Mouse (Mus musculus): ENCODE measurements around the gene Plekhb2. TPM values are rescaled to one million over a fixed set of nuclear protein-coding genes. Genes with fewer than 3 reads are reported as not detected.

The Plekhb2 gene
- total and polyA plus RNA-seq, 2 experiments from 2014 or later, result 85.1 to 97.3 TPM

DNA sequence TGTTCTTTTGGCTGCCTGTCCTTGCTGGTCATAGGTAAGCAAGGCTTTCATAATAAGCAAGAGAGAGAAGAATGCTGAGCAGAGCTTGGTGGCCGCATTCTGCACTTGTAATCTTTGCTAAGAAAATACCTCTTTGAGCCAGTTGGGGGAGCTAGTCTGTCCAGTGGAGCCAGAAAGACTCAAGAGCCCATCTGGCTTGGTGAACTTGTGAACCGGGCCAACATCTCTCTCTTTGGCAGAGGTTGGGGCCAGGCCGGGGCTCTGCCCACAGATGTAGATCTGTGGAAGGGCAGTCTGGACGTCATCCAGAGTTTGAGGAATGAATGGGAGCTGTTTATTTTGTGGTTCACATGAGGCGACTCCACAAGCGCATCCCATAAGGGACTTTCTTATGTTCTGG, 44.1 kb downstream of the Plekhb2 start:
- Histone ChIP-seq H3K36me3 (ENCODE audit: insufficient read depth, low read length) (no peaks in the 10 kb centered on the region), H3K27me3 (ENCODE audit: insufficient read depth, low read length) (no peaks in the 10 kb centered on the region), H3K9me3 (ENCODE audit: low read length) (no peaks in the 10 kb centered on the region), H3K9ac (replicated peaks; ENCODE audit: low read length, poor library complexity, severe bottlenecking) (no peak overlapping the region), H3K4me2 (ENCODE audit: low read depth, low read length, poor library complexity, severe bottlenecking) (no peak overlapping the region), H3K4me1 (ENCODE audit: insufficient read depth, low read length) (no peaks in the 10 kb centered on the region; the same call in 1 of the 2 replicates), H3K27ac (ENCODE audit: low read depth, low read length) (no peak overlapping the region), H3K4me3 (ENCODE audit: low read depth, low read length) (no peak overlapping the region)
- WGBS, result 79% methylated on average over 6 of the region's 6 CpGs
- DNase-seq (ENCODE audit: low spot score) (peak; percentile 52), ATAC-seq (ENCODE audit: low FRiP score) (no peak)
- TF ChIP-seq CTCF (IDR thresholded peaks at IDR 0.05), result peak; percentile 65

DNA sequence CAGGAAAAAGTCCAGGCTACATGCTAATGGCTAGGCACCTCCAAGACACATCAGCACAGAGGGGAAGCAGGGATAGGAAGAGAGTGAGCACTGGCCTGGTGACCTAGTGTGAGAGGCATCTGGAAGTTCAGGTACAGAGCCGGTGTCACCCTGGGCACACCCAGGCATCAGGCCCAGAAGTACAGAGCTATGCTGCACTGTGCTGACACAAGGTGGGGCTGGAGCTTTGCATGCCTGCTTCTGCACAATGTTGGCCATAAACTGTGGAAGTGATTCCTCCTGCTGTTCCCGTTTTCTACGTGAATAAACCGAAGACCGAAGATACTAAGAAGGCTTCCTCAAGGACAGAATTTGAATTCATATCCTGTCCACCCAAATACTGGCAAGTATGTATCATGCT, 46.3 kb downstream of the Plekhb2 start:
- Histone ChIP-seq H3K27ac (ENCODE audit: low read depth, low read length) (no peak overlapping the region), H3K4me2 (ENCODE audit: low read depth, low read length, poor library complexity, severe bottlenecking) (no peak overlapping the region), H3K27me3 (ENCODE audit: insufficient read depth, low read length) (no peaks in the 10 kb centered on the region), H3K9ac (replicated peaks; ENCODE audit: low read length, poor library complexity, severe bottlenecking) (no peak overlapping the region), H3K9me3 (ENCODE audit: low read length) (no peaks in the 10 kb centered on the region), H3K4me3 (ENCODE audit: low read depth, low read length) (no peak overlapping the region), H3K36me3 (ENCODE audit: insufficient read depth, low read length) (no peaks in the 10 kb centered on the region), H3K4me1 (ENCODE audit: insufficient read depth, low read length) (no peaks in the 10 kb centered on the region; the same call in 1 of the 2 replicates)
- 84% methylated on average over 5 of the region's 5 CpGs for WGBS
- TF ChIP-seq CTCF (IDR thresholded peaks at IDR 0.05), result peak; percentile 73
- ATAC-seq (ENCODE audit: low FRiP score) (peak; percentile 24; the same call in 1 of the 2 replicates), DNase-seq (ENCODE audit: low spot score) (peak; percentile 64)

DNA sequence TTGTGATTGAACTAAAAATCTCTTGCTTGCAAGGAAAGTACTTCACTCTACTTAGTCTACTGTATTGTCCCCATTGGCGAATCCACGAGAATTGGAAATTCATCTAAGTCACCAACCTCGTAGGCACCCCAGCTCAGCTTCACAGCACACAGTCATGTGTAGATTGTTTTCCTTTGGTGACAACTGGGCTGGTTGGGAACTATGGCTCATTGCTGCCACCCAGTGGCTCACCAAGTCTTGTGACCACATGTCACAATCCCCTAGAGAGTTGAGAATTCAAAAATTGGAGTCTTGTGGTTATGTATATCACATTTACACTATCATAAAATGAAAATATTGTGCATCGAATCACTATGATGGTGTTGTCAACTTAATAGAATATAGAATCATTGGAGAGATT, 47.1 kb downstream of the Plekhb2 start:
- Histone ChIP-seq H3K27me3 (ENCODE audit: insufficient read depth, low read length) (no peaks in the 10 kb centered on the region), H3K4me2 (ENCODE audit: low read depth, low read length, poor library complexity, severe bottlenecking) (no peak overlapping the region), H3K36me3 (ENCODE audit: insufficient read depth, low read length) (no peaks in the 10 kb centered on the region), H3K4me3 (ENCODE audit: low read depth, low read length) (no peak overlapping the region), H3K4me1 (ENCODE audit: insufficient read depth, low read length) (no peaks in the 10 kb centered on the region; the same call in 1 of the 2 replicates), H3K27ac (ENCODE audit: low read depth, low read length) (no peak overlapping the region), H3K9ac (replicated peaks; ENCODE audit: low read length, poor library complexity, severe bottlenecking) (no peak overlapping the region), H3K9me3 (ENCODE audit: low read length) (no peaks in the 10 kb centered on the region)
- peak; percentile 73 for TF ChIP-seq CTCF (IDR thresholded peaks at IDR 0.05)
- 59% methylated on average over 4 of the region's 4 CpGs for WGBS
- no peak for ATAC-seq (ENCODE audit: low FRiP score)
- DNase-seq (ENCODE audit: low spot score), result peak; percentile 76

DNA sequence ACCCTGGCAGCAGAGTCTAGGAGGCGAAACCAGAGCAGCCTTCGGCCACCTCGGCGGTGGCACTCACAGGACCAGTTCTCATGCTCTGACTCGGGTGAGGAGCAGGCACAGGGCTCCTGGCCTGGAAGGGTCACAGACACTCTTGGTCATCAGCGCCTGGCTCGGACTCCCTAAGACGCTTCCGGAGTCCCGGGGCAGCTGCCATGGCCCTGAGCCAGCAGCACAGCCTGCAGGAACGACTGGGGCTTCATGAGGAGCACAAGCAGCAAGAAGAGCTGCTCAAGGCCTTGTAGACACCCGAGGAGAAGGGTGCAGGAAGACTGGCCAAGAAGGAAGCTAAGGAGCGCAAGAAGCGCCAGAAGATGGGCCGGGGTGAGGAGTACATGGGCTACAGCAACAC, 78.9 kb downstream of the Plekhb2 start:
- ATAC-seq (ENCODE audit: low FRiP score), result no peak
- no peaks in the 10 kb centered on the region for H3K27me3 ChIP-seq (ENCODE audit: insufficient read depth, low read length)
- TF ChIP-seq CTCF (IDR thresholded peaks at IDR 0.05), result no peak
- H3K36me3 ChIP-seq (ENCODE audit: insufficient read depth, low read length), result no peaks in the 10 kb centered on the region
- no peak overlapping the region for H3K4me3 ChIP-seq (ENCODE audit: low read depth, low read length)
- H3K4me2 ChIP-seq (ENCODE audit: low read depth, low read length, poor library complexity, severe bottlenecking), result no peak overlapping the region
- peaks cover 13% of the 10 kb centered on the region for H3K9me3 ChIP-seq (ENCODE audit: low read length)
- H3K4me1 ChIP-seq (ENCODE audit: insufficient read depth, low read length), result no peaks in the 10 kb centered on the region
- DNase-seq (ENCODE audit: low spot score), result no peak
- 88% methylated on average over 15 of the region's 15 CpGs for WGBS
- H3K27ac ChIP-seq (ENCODE audit: low read depth, low read length), result no peak overlapping the region
- H3K9ac ChIP-seq (replicated peaks; ENCODE audit: low read length, poor library complexity, severe bottlenecking), result no peak overlapping the region

Other genes starting within 250 kb of the Plekhb2 start
- gene Fam168b, start 6.9 kb upstream of the Plekhb2 start, total RNA-seq (2014; rRNA removed), result 319 and 542 TPM in 2 replicates
- 94.3 and 95.9 TPM in 2 replicates for gene Fam168b, start 6.9 kb upstream of the Plekhb2 start, polyA plus RNA-seq (2015; fragmentation: Nextera tagmentation; extraction: Ambion mirVana)